Mouse (Mus musculus) hindlimb bud, embryonic 11.5 days (tissue): ENCODE measurements at regions not wholly inside any gene's neighbourhood (a gene's known extent, or its start where the extent isn't known, plus 50 kb on each side); places are given as distances from the start of the nearest gene placed in this dataset.

Experiments
- DNase-seq: peaks from one replicate; pipeline ENCODE4 v3.0.0-alpha.2; 2012; ENCODE audit warnings: low read depth, low spot score; ENCODE audit errors: extremely low spot score

- DNase-seq, result no peak
Measured at GRCm38 (mm10) chr1:91677062-91677461, 124.2 kb upstream of the Twist2 start.

- DNase-seq, result no peak
Measured at GRCm38 (mm10) chr1:91678789-91679188, 122.5 kb upstream of the Twist2 start.

GRCm38 (mm10) chr1:91685031-91685430 is 116.2 kb upstream of the Twist2 start:
- no peak for DNase-seq

GRCm38 (mm10) chr1:91685789-91686188 is 115.5 kb upstream of the Twist2 start:
- no peak for DNase-seq

GRCm38 (mm10) chr1:91691601-91692000 is 109.7 kb upstream of the Twist2 start:
- no peak for DNase-seq

- DNase-seq, result no peak
Measured at GRCm38 (mm10) chr1:91692709-91693460, 108.4 kb upstream of the Twist2 start.

GRCm38 (mm10) chr1:91697053-91697452 is 104.2 kb upstream of the Twist2 start:
- DNase-seq, result no peak

GRCm38 (mm10) chr1:91701475-91701874 is 99.8 kb upstream of the Twist2 start:
- DNase-seq, result no peak

GRCm38 (mm10) chr1:91702021-91702420 is 99.2 kb upstream of the Twist2 start:
- no peak for DNase-seq

GRCm38 (mm10) chr1:91702737-91703136 is 98.5 kb upstream of the Twist2 start:
- DNase-seq, result no peak

- DNase-seq, result no peak
Measured at GRCm38 (mm10) chr1:91705451-91705850, 95.8 kb upstream of the Twist2 start.

- DNase-seq, result no peak
Measured at GRCm38 (mm10) chr1:91708550-91709243, 92.6 kb upstream of the Twist2 start.

GRCm38 (mm10) chr1:91709244-91709600 is 92.0 kb upstream of the Twist2 start:
- DNase-seq, result no peak

- DNase-seq, result no peak
Measured at GRCm38 (mm10) chr1:91713131-91713530, 88.1 kb upstream of the Twist2 start.

GRCm38 (mm10) chr1:91714266-91714665 is 87.0 kb upstream of the Twist2 start:
- DNase-seq, result no peak

GRCm38 (mm10) chr1:91715341-91715740 is 85.9 kb upstream of the Twist2 start:
- DNase-seq, result no peak

- no peak for DNase-seq
Measured at GRCm38 (mm10) chr1:91715791-91716190, 85.5 kb upstream of the Twist2 start.

- DNase-seq, result no peak
Measured at GRCm38 (mm10) chr1:91716836-91717235, 84.4 kb upstream of the Twist2 start.

GRCm38 (mm10) chr1:91717961-91718360 is 83.3 kb upstream of the Twist2 start:
- no peak for DNase-seq

GRCm38 (mm10) chr1:91729246-91729645 is 72.0 kb upstream of the Twist2 start:
- DNase-seq, result no peak

- no peak for DNase-seq
Measured at GRCm38 (mm10) chr1:91730281-91730680, 71.0 kb upstream of the Twist2 start.

GRCm38 (mm10) chr1:91731703-91732102 is 69.6 kb upstream of the Twist2 start:
- peak; percentile 80 for DNase-seq

GRCm38 (mm10) chr1:91732461-91732861 is 68.8 kb upstream of the Twist2 start:
- no peak for DNase-seq
